Mouse (Mus musculus) MEL (cell line): ENCODE measurements around the gene Itga10.

Source experiments
- CTCF ChIP-seq, 3 experiments: IDR thresholded peaks in 2 of 3; conservative IDR thresholded peaks in 1 of 3; 2 replicates each; pipeline ENCODE4 v1.5.1; 2011 to 2012; ENCODE audit warnings: low read length in 3 of 3, low read depth in 2 of 3, mild to moderate bottlenecking in 2 of 3, improper control_type of control experiment in 1 of 3, inconsistent platforms in 1 of 3, mixed read lengths in 1 of 3, moderate library complexity in 1 of 3; ENCODE audit not compliant: control insufficient read depth in 1 of 3, insufficient read depth in 1 of 3, poor library complexity in 1 of 3, severe bottlenecking in 1 of 3
- GABPA ChIP-seq: IDR thresholded peaks from 2 replicates; pipeline ENCODE4 v1.6.1; 2012; ENCODE audit warnings: low read depth, mild to moderate bottlenecking, inconsistent platforms, low read length, improper control_type of control experiment, moderate library complexity
- MAFK ChIP-seq: IDR thresholded peaks from 2 replicates; pipeline ENCODE4 v1.6.1; 2011; ENCODE audit warnings: low read depth, mild to moderate bottlenecking, low read length, improper control_type of control experiment, borderline replicate concordance
- MAZ ChIP-seq: IDR thresholded peaks from 2 replicates; pipeline ENCODE4 v1.6.1; 2012; ENCODE audit warnings: low read depth, mild to moderate bottlenecking, inconsistent platforms, low read length, improper control_type of control experiment
- NELFE ChIP-seq: IDR thresholded peaks from 2 replicates; pipeline ENCODE4 v1.6.1; 2011; ENCODE audit warnings: low read depth, low read length, improper control_type of control experiment
- NRF1 ChIP-seq: IDR thresholded peaks from 2 replicates; pipeline ENCODE4 v1.6.1; 2014; ENCODE audit warnings: low read depth, mild to moderate bottlenecking, inconsistent platforms, low read length, improper control_type of control experiment, moderate library complexity; ENCODE audit not compliant: poor library complexity, insufficient read depth, severe bottlenecking
- POLR2A ChIP-seq, 2 experiments: IDR thresholded peaks; 2 replicates each; pipeline ENCODE4 v1.6.1; 2011 to 2012; ENCODE audit warnings: low read length in 2 of 2, mild to moderate bottlenecking in 2 of 2, control low read depth in 1 of 2, improper control_type of control experiment in 1 of 2, low read depth in 1 of 2, moderate library complexity in 1 of 2; ENCODE audit not compliant: control insufficient read depth in 1 of 2, insufficient read depth in 1 of 2, poor library complexity in 1 of 2
- UBTF ChIP-seq: IDR thresholded peaks from 2 replicates; pipeline ENCODE4 v1.6.1; 2012; ENCODE audit warnings: low read depth, mild to moderate bottlenecking, inconsistent platforms, low read length, improper control_type of control experiment, moderate library complexity, borderline replicate concordance; ENCODE audit not compliant: insufficient read depth
- USF1 ChIP-seq: IDR thresholded peaks from 2 replicates; pipeline ENCODE4 v1.6.1; 2014; ENCODE audit warnings: low read depth, mild to moderate bottlenecking, inconsistent platforms, low read length, improper control_type of control experiment, moderate library complexity
- ZKSCAN1 ChIP-seq: IDR thresholded peaks from 2 replicates; pipeline ENCODE4 v1.6.1; 2012; ENCODE audit warnings: low read depth, mild to moderate bottlenecking, inconsistent platforms, low read length, improper control_type of control experiment, moderate library complexity

- TF ChIP-seq MAFK = no peak
- no peak for TF ChIP-seq CTCF (IDR thresholded peaks at IDR 0.05 in 2 of 3, conservative IDR thresholded peaks at IDR 0.05 in 1 of 3; ENCODE audit: control insufficient read depth in 1 of 3, insufficient read depth in 1 of 3, low read depth in 2 of 3, low read length in 3 of 3, poor library complexity in 1 of 3, severe bottlenecking in 1 of 3)
- TF ChIP-seq NRF1 = no peak
- no peak for TF ChIP-seq POLR2A (IDR thresholded peaks at IDR 0.05; ENCODE audit: control insufficient read depth in 1 of 2, insufficient read depth in 1 of 2, low read depth in 1 of 2, low read length in 2 of 2, poor library complexity in 1 of 2)
- no peak for TF ChIP-seq UBTF
- TF ChIP-seq GABPA = no peak
- no peak for TF ChIP-seq NELFE
- no peak for TF ChIP-seq USF1
- no peak for TF ChIP-seq MAZ
- no peak for TF ChIP-seq ZKSCAN1
These were observed 48.2 kb downstream of the Itga10 start for GRCm38 (mm10) chr3:96693579-96693978.
